Mouse (Mus musculus): ENCODE results near the gene Myo10. TPM values are rescaled to one million over a fixed set of nuclear protein-coding genes. Genes with fewer than 3 reads are reported as not detected.
A peak's percentile ranks its signal among the peaks of the same experiment; 100 is the strongest.

The Myo10 gene
- polyA plus RNA-seq, 1 experiment from 2014 or later: 28.4 TPM

GRCm38 (mm10) chr15:25761049-25761448 lies 138.7 kb downstream of the Myo10 start:
- WGBS: 83% methylated on average over 2 of the region's 2 CpGs
- H3K4me3 ChIP-seq: no peak overlapping the region
- H3K36me3 ChIP-seq: peaks cover 14% of the 10 kb centered on the region; the same call in 1 of the 2 replicates
- H3K27me3 ChIP-seq: no peaks in the 10 kb centered on the region
- ATAC-seq (ENCODE audit: insufficient number of reproducible peaks, low FRiP score, low TSS enrichment, low read depth): no peak
- H3K4me1 ChIP-seq: peaks cover 43% of the 10 kb centered on the region
- no peaks in the 10 kb centered on the region for H3K9me3 ChIP-seq
- H3K4me2 ChIP-seq: no peak overlapping the region
- H3K27ac ChIP-seq: no peak overlapping the region
- no peak overlapping the region for H3K9ac ChIP-seq

DNA sequence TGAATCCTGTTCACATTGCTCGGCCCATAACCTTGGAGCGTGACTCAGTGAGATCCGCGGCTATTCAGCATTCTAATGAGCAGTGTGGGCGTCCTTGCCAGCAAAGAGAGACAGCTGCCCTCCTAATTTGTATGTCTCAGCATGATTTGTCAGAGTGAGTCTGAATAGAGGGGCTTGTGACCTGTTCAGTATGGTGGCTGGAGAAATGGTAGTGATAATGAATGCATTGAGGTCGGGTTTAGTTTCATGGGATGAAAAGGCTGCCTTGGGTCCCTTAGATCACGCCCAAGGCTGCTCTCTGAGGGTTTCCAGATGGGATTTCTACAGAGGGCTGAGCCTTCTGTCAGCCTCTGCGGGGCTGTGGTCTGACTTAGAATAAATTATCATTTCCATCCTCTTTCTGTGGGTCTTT lies 139.5 kb downstream of the Myo10 start:
- H3K4me2 ChIP-seq: no peak overlapping the region
- H3K4me3 ChIP-seq: no peak overlapping the region
- H3K27me3 ChIP-seq: no peaks in the 10 kb centered on the region
- peak overlapping the region; percentile 54; the same call in 1 of the 2 replicates for H3K27ac ChIP-seq
- ATAC-seq (ENCODE audit: insufficient number of reproducible peaks, low FRiP score, low TSS enrichment, low read depth): no peak
- no peaks in the 10 kb centered on the region for H3K9me3 ChIP-seq
- 0 out of 2 replicates have a peak, but pooled peaks cover 13% of the 10 kb centered on the region for H3K36me3 ChIP-seq
- peaks cover 44% of the 10 kb centered on the region for H3K4me1 ChIP-seq
- no peak overlapping the region for H3K9ac ChIP-seq
- WGBS: 30% methylated on average over 8 of the region's 8 CpGs

- no peak overlapping the region for H3K4me2 ChIP-seq
- ATAC-seq (ENCODE audit: insufficient number of reproducible peaks, low FRiP score, low TSS enrichment, low read depth): no peak
- H3K27me3 ChIP-seq: no peaks in the 10 kb centered on the region
- no peak overlapping the region for H3K9ac ChIP-seq
- WGBS: 29% methylated on average over 8 of the region's 8 CpGs
- H3K4me3 ChIP-seq: no peak overlapping the region
- H3K9me3 ChIP-seq: no peaks in the 10 kb centered on the region
- 0 out of 2 replicates have a peak, but pooled peaks cover 13% of the 10 kb centered on the region for H3K36me3 ChIP-seq
- peaks cover 49% of the 10 kb centered on the region for H3K4me1 ChIP-seq
- 0 out of 2 replicates have a peak overlapping the region, but pooled peaks have one; percentile 54 for H3K27ac ChIP-seq
Measured at GRCm38 (mm10) chr15:25762306-25762705, 140.0 kb downstream of the Myo10 start.

DNA sequence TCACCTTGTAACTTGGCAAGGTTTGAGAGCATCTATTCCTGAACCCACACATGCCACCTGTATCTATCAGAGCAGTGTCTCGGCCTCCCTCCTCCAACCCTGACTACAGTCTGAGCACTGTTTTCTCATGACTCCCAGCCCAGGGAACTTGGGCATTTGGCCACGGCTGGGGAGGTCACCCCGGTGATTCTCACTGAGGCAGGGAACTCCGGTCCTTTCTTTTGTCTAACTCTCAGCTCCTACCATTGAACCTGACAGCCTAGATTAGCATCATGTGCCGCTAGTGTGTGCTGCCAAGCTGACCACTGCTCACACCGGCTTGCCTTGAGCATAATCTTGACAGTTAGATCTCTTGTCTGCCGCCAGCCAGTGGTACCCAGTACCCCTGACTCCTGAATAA lies 140.8 kb downstream of the Myo10 start:
- no peak overlapping the region for H3K9ac ChIP-seq
- WGBS: 78% methylated on average over 7 of the region's 7 CpGs
- 0 out of 2 replicates have a peak, but pooled peaks cover 13% of the 10 kb centered on the region for H3K36me3 ChIP-seq
- no peaks in the 10 kb centered on the region for H3K9me3 ChIP-seq
- ATAC-seq (ENCODE audit: insufficient number of reproducible peaks, low FRiP score, low TSS enrichment, low read depth): no peak
- H3K27me3 ChIP-seq: no peaks in the 10 kb centered on the region
- H3K27ac ChIP-seq: no peak overlapping the region
- H3K4me1 ChIP-seq: peaks cover 52% of the 10 kb centered on the region
- H3K4me2 ChIP-seq: no peak overlapping the region
- H3K4me3 ChIP-seq: no peak overlapping the region

DNA sequence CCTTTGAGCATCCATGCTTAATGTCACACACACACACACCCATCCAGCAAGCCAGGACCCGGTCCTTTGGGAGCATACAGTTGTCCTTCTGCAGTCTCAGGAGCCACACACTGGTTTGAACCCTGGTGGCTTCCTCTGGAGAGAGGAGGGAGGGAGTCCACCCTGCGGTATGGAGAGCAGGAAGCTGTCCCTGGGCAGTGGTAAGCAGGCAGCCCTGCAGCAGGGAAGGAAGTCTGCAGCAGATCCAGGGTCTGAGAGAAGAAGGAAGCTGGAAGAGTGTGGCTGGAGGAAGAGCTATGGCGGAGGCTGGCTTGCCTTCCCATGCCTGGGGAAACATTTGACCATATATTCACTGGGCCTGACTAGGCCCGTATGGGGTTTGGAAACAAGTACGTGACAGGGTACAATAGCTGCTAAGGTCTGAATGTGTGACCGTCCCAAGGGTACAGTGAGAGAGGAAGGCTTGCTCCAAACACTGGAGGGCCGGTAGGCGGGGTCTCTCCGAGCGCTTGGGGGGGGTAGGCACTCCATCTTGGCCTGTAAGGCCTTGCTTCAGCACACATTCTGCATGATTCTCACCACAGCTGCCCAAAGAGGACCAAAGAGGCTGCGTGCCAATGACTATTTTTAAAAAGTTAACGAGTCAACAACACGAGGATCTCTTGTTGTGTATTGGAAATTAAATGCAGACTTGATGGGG lies 142.5 kb downstream of the Myo10 start:
- peaks cover 50% of the 10 kb centered on the region for H3K4me1 ChIP-seq
- H3K27me3 ChIP-seq: no peaks in the 10 kb centered on the region
- no peak overlapping the region for H3K4me3 ChIP-seq
- H3K36me3 ChIP-seq: 0 out of 2 replicates have a peak, but pooled peaks cover 13% of the 10 kb centered on the region
- ATAC-seq (ENCODE audit: insufficient number of reproducible peaks, low FRiP score, low TSS enrichment, low read depth): no peak
- peak overlapping the region; percentile 11; the same call in 1 of the 2 replicates for H3K27ac ChIP-seq
- H3K4me2 ChIP-seq: no peak overlapping the region
- no peak overlapping the region for H3K9ac ChIP-seq
- no peaks in the 10 kb centered on the region for H3K9me3 ChIP-seq
- WGBS: 79% methylated on average over 13 of the region's 13 CpGs

DNA sequence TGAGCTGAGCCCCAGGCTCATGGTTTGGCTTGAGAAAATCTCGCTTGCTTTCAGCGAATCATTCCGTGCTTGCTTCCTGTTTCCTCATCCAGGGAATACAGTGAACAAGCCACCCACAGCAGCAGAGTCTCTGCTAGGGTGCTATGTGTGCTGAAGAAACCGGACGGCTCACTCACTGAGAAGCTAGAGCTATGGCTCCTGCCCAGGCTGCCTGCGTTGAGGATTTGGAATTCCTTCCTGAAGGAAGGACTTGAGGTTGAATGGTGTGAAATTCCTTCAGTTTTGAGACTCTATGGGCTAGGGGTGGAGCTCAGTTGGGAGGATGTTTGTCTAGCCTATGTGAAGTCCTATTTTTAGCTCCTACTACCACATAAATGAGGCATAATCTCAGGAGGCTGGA lies 145.5 kb downstream of the Myo10 start:
- H3K9me3 ChIP-seq: no peaks in the 10 kb centered on the region
- ATAC-seq (ENCODE audit: insufficient number of reproducible peaks, low FRiP score, low TSS enrichment, low read depth): peak; percentile 62
- H3K4me2 ChIP-seq: no peak overlapping the region
- H3K36me3 ChIP-seq: peaks cover 16% of the 10 kb centered on the region; the same call in 1 of the 2 replicates
- peaks cover 36% of the 10 kb centered on the region for H3K4me1 ChIP-seq
- peak overlapping the region; percentile 77 for H3K27ac ChIP-seq
- no peak overlapping the region for H3K9ac ChIP-seq
- WGBS: 39% methylated on average over 6 of the region's 6 CpGs
- H3K27me3 ChIP-seq: no peaks in the 10 kb centered on the region
- no peak overlapping the region for H3K4me3 ChIP-seq

- H3K27ac ChIP-seq: no peak overlapping the region
- H3K36me3 ChIP-seq: peaks cover 4% of the 10 kb centered on the region; the same call in 1 of the 2 replicates
- no peaks in the 10 kb centered on the region for H3K27me3 ChIP-seq
- no peak overlapping the region for H3K4me3 ChIP-seq
- 60% methylated on average over 9 of the region's 9 CpGs for WGBS
- H3K4me2 ChIP-seq: no peak overlapping the region
- no peaks in the 10 kb centered on the region for H3K9me3 ChIP-seq
- H3K4me1 ChIP-seq: peaks cover 40% of the 10 kb centered on the region
- H3K9ac ChIP-seq: no peak overlapping the region
- ATAC-seq (ENCODE audit: insufficient number of reproducible peaks, low FRiP score, low TSS enrichment, low read depth): no peak
Measured at GRCm38 (mm10) chr15:25769524-25770255, 147.4 kb downstream of the Myo10 start.

DNA sequence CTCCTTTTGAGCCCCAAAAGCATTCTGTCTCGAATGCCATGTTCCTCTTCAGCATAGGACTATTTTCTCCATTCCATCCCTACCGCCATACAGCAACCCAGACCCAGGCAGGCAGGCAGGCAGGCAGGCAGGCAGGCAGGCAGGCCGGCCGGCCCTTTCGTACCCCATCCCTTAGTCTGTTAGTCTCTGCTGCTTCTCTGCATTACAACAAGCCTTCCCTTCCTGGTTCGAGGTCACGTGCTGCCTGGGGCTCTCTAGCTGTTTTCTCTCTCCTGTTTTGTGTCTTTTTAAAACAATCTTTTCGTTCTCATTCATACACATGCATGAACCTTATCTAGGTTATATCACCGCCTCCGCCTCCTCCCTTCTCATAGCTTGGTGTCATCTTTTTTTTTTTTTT lies 149.5 kb downstream of the Myo10 start:
- H3K27me3 ChIP-seq: no peaks in the 10 kb centered on the region
- no peak overlapping the region for H3K9ac ChIP-seq
- no peak overlapping the region for H3K4me3 ChIP-seq
- no peak overlapping the region for H3K4me2 ChIP-seq
- H3K27ac ChIP-seq: no peak overlapping the region
- peaks cover 3% of the 10 kb centered on the region; the same call in 1 of the 2 replicates for H3K36me3 ChIP-seq
- ATAC-seq (ENCODE audit: insufficient number of reproducible peaks, low FRiP score, low TSS enrichment, low read depth): no peak
- no peaks in the 10 kb centered on the region for H3K9me3 ChIP-seq
- H3K4me1 ChIP-seq: peaks cover 49% of the 10 kb centered on the region
- 90% methylated on average over 10 of the region's 10 CpGs for WGBS

- H3K4me2 ChIP-seq: peak overlapping the region; percentile 51
- H3K4me1 ChIP-seq: peaks cover 35% of the 10 kb centered on the region
- peak; percentile 71 for ATAC-seq (ENCODE audit: insufficient number of reproducible peaks, low FRiP score, low TSS enrichment, low read depth)
- H3K27ac ChIP-seq: peak overlapping the region; percentile 92
- no peaks in the 10 kb centered on the region for H3K9me3 ChIP-seq
- peak overlapping the region; percentile 23; the same call in 1 of the 2 replicates for H3K9ac ChIP-seq
- H3K27me3 ChIP-seq: no peaks in the 10 kb centered on the region
- peaks cover 7% of the 10 kb centered on the region for H3K36me3 ChIP-seq
- WGBS: 5% methylated on average over 21 of the region's 21 CpGs
- peak overlapping the region; percentile 37 for H3K4me3 ChIP-seq
Measured at GRCm38 (mm10) chr15:25773711-25774513, 151.6 kb downstream of the Myo10 start.

DNA sequence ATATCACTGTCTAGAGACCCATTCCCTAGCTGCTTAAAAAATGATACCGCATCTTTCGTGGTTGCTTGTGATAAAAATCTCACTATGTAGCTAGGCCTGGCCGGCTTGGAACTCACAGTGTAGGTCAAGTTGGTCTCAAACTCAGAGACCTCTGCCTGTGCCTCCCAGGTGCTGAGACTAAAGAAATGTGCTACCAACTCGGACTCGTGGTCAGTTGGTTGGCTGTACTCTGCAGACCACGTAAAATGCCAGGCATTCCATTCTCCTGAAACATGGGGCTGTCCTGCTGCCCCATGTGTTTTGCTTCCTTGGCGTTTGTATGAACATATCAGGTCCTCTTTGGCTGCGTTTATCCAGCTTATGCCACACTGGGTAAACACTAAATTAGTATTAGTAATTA lies 156.6 kb downstream of the Myo10 start:
- Histone ChIP-seq H3K27me3 (no peaks in the 10 kb centered on the region), H3K9ac (no peak overlapping the region), H3K36me3 (peaks cover 44% of the 10 kb centered on the region), H3K9me3 (no peaks in the 10 kb centered on the region), H3K4me3 (no peak overlapping the region), H3K27ac (no peak overlapping the region), H3K4me2 (no peak overlapping the region), H3K4me1 (peaks cover 24% of the 10 kb centered on the region)
- no peak for ATAC-seq (ENCODE audit: insufficient number of reproducible peaks, low FRiP score, low TSS enrichment, low read depth)
- 73% methylated on average over 8 of the region's 8 CpGs for WGBS

DNA sequence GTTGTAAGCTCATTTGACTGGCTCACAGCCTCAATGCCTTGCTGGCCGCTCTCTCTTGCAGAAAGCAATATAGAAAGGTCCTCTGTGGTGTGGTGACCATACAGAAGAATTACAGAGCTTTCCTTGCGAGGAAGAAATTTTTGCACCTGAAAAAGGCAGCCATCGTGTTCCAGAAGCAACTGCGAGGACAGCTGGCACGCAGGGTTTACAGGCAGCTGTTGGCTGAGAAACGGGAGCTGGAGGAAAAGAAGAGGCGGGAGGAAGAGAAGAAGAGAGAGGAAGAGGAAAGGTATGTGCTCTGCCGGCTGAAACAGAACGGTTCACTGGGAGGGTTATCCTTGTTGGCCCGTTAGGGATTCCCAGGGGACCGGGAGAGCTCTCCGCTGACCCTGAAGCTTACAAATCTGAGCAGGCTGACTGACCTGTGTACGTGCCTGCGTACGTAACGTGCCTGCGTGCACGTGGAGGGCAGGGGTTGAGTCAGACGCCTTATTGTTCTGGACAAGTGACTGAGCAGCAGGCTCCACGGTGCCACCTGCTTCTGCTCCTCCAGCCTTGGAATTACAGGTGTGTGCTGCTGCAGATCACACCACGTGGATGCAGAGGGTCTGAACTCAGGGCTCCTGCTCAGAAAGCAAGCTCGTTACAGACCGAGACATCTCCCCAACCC lies 157.3 kb downstream of the Myo10 start:
- Histone ChIP-seq H3K4me3 (no peak overlapping the region), H3K27me3 (no peaks in the 10 kb centered on the region), H3K9me3 (no peaks in the 10 kb centered on the region), H3K9ac (no peak overlapping the region), H3K36me3 (peaks cover 52% of the 10 kb centered on the region), H3K4me2 (no peak overlapping the region), H3K4me1 (peaks cover 18% of the 10 kb centered on the region), H3K27ac (no peak overlapping the region)
- WGBS: 75% methylated on average over 23 of the region's 23 CpGs
- ATAC-seq (ENCODE audit: insufficient number of reproducible peaks, low FRiP score, low TSS enrichment, low read depth): no peak
